Mouse (Mus musculus) liver, adult 2 months (tissue): ENCODE results near the gene Nrcam. TPM values are rescaled to one million over a fixed set of nuclear protein-coding genes. Genes with fewer than 3 reads are reported as not detected.

Source experiments
- DNase-seq: peaks from one replicate; pipeline ENCODE4 v3.0.0-alpha.2; 2011; ENCODE audit warnings: low read depth, low spot score; ENCODE audit errors: extremely low read depth
- H3K27ac ChIP-seq: fragments of 200-500 bp; replicated peaks from 2 replicates; pipeline ENCODE4 v1.5.1; 2012; ENCODE audit warnings: low read depth, mild to moderate bottlenecking, control low read depth, inconsistent platforms, low read length; ENCODE audit not compliant: insufficient read depth
- H3K27me3 ChIP-seq: fragments of 200-500 bp; 2 replicates; pipeline ENCODE4 v1.6.1; 2012; ENCODE audit warnings: mild to moderate bottlenecking, moderate library complexity, low read length, inconsistent platforms; ENCODE audit not compliant: control insufficient read depth, insufficient read depth
- H3K36me3 ChIP-seq: fragments of 200-500 bp; 2 replicates; pipeline ENCODE4 v1.6.1; 2012; ENCODE audit warnings: low read length, inconsistent platforms; ENCODE audit not compliant: control insufficient read depth, insufficient read depth
- H3K4me1 ChIP-seq: fragments of 200-500 bp; 2 replicates; pipeline ENCODE4 v1.6.1; 2011; ENCODE audit warnings: low read length; ENCODE audit not compliant: control insufficient read depth, insufficient read depth
- H3K4me3 ChIP-seq: fragments of 200-500 bp; 2 replicates; pipeline ENCODE4 v1.5.1; 2011; ENCODE audit warnings: low read depth, mild to moderate bottlenecking, control low read depth, low read length, moderate library complexity; ENCODE audit not compliant: insufficient read depth
- H3K79me2 ChIP-seq: fragments of 200-500 bp; 2 replicates; pipeline ENCODE4 v1.6.1; 2012; ENCODE audit warnings: inconsistent platforms, mild to moderate bottlenecking, low read length, moderate library complexity; ENCODE audit not compliant: control insufficient read depth, insufficient read depth
- H3K9ac ChIP-seq: fragments of 200-500 bp; 2 replicates; pipeline ENCODE4 v1.6.1; 2012; ENCODE audit warnings: low read depth, mild to moderate bottlenecking, control low read depth, inconsistent platforms, low read length
- CTCF ChIP-seq: fragments of 200-500 bp; IDR thresholded peaks from 2 replicates; pipeline ENCODE4 v1.5.1; 2011; ENCODE audit warnings: low read depth, low read length, control low read depth
- POLR2A ChIP-seq: fragments of 200-500 bp; IDR thresholded peaks from 2 replicates; pipeline ENCODE4 v1.6.1; 2011; ENCODE audit warnings: low read length, control low read depth; ENCODE audit not compliant: insufficient read depth; ENCODE audit errors: extremely low read depth
- WGBS: fragments of 180-500 bp; shearing (Covaris S2); methylation state at CpG from one replicate; pipeline ENCODE4 v1.1.7; 2018; 5-methylcytosine and 5-hydroxymethylcytosine counted together
- polyA plus RNA-seq: library from polyadenylated mRNA; depleted of rRNA; stranded (reverse); fragments of >200 nt; gene quantifications from 2 replicates; pipeline ENCODE4 v1.2.3, GENCODE M21; 2012
- total RNA-seq: library from RNA; depleted of rRNA; stranded (reverse); fragments of >200 nt; gene quantifications from 2 replicates; pipeline ENCODE4 v1.2.3, GENCODE M21; 2014

The Nrcam gene
- total and polyA plus RNA-seq, 2 experiments = not detected

DNA sequence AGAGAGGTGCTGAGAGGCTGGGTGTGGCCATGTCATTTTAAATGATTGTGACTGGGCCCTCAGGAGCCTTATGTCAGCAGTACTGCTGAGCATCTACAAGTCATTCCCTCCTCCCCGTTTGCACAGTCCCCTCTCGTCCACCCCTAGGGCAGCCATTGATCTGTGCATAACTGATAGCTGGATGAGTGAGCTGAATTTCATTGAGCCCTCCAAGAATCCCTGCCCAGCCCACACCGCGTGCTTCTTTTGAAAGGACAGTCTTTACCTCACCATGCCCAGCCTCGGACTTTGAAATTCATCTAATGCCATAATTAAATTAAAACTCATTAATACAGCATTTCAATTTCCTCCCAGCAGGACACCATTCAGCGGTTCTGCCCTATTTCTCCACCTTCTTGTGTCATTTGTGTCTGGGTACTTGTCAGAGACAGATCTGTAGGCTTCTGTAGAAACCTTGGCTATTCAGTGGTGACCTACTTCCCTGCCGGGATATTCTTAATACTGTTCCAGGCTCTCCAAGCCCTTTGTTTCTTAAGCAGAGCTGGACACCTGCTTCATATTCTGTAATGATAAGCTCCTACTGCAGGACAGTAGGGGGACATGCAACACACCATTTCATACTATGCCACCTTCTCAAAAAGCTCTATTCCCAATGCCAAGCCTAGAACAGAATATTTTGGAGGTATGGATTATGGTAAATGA, 190.9 kb downstream of the Nrcam start:
- no peak for TF ChIP-seq CTCF
- TF ChIP-seq POLR2A = no peak
- no peaks in the 10 kb centered on the region for H3K79me2 ChIP-seq
- 65% methylated on average over 7 of the region's 7 CpGs for WGBS

DNA sequence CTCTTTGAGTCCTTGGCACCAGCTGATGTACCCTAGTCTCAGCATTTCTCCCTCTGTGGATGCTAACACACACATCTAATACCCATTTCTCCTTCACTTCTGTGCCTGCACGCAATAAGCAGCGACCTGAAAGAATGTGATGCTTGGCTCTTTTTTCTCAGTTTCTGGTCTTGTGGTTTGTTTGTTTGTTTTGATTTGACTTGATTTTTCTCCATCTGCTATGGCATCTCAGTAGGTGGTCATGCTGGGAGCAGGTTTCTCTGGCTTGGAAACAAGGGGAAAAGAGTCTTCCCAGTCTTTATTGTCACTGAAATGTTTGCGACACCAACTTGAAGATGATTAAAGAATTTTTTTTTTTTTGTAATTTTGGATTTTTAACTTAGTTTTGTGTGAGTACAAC, 192.8 kb downstream of the Nrcam start:
- H3K4me1 ChIP-seq = no peaks in the 10 kb centered on the region
- no peak overlapping the region for H3K9ac ChIP-seq
- H3K4me3 ChIP-seq = no peak overlapping the region
- no peak overlapping the region for H3K27ac ChIP-seq
- H3K27me3 ChIP-seq = no peaks in the 10 kb centered on the region; the same call in 1 of the 2 replicates
- no peaks in the 10 kb centered on the region for H3K79me2 ChIP-seq
- WGBS = 85% methylated on average over 3 of the region's 3 CpGs
- TF ChIP-seq CTCF (no peak), POLR2A (no peak)
- no peak for DNase-seq
- no peaks in the 10 kb centered on the region for H3K36me3 ChIP-seq

More for the DNA sequence above, 190.9 kb downstream of the Nrcam start:
- Histone ChIP-seq H3K4me3 (no peak overlapping the region), H3K4me1 (no peaks in the 10 kb centered on the region), H3K27ac (no peak overlapping the region), H3K36me3 (no peaks in the 10 kb centered on the region), H3K9ac (no peak overlapping the region), H3K27me3 (no peaks in the 10 kb centered on the region; the same call in 1 of the 2 replicates)
- no peak for DNase-seq

DNA sequence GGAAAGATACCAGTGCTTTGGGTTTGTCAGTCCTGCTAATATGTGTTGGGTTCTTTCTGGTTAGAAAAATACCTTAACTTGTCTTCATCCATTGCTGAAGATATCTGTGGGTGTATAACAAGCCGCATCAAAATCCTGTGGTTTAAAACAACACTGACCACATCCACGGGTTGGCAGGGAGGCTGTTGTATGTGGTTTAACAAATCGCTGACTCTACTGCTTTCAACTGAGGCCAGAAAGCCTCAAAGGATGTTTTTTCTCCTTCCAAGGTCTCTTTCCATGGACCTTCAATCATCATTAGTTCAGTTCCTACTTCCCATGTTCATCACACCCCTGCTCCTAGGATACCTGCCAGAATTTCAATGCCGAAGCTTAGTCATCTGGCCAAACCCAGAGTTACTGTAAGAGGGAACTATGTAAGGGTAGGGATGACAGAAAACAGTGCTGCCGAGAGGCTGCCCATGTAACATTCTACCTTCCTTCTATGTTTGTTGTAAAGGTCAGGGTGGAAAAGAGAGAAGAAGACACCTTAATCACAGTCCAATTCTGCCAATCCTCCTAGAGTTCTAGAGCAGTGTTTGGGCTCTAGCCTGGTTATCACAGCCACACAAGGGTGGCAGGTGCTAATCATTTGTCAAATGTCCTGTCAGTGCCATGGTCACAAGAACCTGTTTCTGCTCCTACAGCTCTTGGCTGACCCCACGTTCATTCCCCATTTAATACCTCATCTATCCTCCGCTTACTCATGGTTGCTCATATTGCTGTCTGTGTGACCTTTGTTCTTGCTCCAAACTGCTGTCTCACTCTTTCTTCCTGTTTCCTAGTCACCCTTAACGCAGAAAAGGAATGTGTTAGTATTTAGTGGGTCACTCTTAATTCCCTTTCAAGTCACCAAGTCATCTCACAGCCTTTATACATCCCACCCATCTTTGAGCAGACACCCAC, 196.2 kb downstream of the Nrcam start:
- no peak overlapping the region for H3K27ac ChIP-seq
- H3K36me3 ChIP-seq = no peaks in the 10 kb centered on the region
- WGBS = 78% methylated on average over 8 of the region's 8 CpGs
- H3K4me3 ChIP-seq = no peak overlapping the region
- no peaks in the 10 kb centered on the region for H3K79me2 ChIP-seq
- no peaks in the 10 kb centered on the region; the same call in 1 of the 2 replicates for H3K27me3 ChIP-seq
- H3K9ac ChIP-seq = no peak overlapping the region
- no peaks in the 10 kb centered on the region for H3K4me1 ChIP-seq
- no peak for DNase-seq
- TF ChIP-seq POLR2A = no peak
- no peak for TF ChIP-seq CTCF

DNA sequence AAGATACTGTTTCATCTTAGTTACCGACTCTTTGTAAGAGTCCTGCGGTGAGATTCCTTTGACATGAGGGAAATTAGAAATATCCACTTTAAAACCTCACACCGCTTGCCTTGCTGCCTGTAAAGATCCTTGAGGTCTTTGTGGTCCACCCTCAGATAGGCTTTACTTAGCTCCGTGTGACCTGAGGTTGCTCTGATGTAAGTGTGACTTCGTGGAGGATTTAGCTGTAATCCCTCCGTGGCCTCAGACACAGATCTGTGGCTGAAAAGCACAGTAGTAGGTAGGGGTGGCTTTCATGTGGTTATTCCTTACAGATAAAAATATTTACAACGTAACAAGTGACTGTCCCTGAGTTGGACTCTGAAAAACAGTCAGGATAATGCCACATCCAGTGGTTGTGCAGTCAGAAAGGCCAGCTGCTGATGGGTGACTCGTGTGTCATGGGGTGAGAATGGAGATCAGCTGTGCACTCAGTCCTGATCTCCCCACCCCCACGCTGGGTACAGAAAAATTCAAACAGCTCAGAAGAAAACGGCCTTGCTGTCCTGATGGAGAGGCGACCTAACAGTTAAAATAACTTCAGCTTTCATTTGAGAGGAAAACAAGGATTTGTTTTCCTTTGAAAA, 199.8 kb downstream of the Nrcam start:
- no peak for DNase-seq
- no peaks in the 10 kb centered on the region for H3K79me2 ChIP-seq
- H3K27ac ChIP-seq = no peak overlapping the region
- H3K9ac ChIP-seq = no peak overlapping the region
- no peak for TF ChIP-seq POLR2A
- TF ChIP-seq CTCF = no peak
- no peak overlapping the region for H3K4me3 ChIP-seq
- H3K4me1 ChIP-seq = no peaks in the 10 kb centered on the region
- WGBS = 46% methylated on average over 11 of the region's 11 CpGs
- no peaks in the 10 kb centered on the region for H3K36me3 ChIP-seq
- H3K27me3 ChIP-seq = no peaks in the 10 kb centered on the region

DNA sequence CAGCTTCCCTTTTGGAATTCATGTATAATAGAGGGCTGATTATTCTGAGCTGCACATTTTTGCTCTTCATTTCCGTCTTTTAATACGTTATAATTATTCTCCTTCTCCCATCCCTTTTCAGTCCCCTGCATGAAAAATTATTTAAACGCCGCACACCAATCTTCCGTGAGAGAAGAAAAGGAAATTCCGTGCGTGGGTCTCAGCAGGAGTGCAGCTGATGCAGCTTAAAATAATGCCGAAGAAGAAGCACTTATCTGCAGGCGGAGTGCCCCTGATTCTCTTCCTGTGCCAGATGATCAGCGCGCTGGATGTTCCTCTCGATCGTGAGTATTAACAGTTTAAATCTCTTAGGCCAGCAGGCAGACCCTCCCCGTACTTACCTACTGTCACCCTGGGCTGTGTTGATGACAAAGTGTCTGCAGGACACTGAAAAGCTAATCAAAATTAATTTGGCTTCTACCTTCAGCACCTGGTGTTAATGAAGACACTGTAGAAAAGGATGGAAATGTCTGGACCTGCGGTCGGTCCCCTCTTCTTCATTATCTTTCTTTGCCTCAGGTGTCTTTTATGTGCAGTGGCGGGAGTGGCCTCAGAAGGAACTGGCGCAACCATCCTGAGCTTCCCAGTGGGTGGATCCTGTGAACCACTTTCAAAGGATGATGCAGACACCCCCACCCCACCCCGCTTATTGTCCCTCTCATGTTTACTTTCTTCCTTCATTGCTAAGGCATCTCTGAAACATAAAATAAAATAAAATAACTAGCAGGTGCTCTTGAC, 203.8 kb downstream of the Nrcam start:
- Histone ChIP-seq H3K4me3 (no peak overlapping the region), H3K9ac (no peak overlapping the region), H3K27ac (no peak overlapping the region), H3K36me3 (no peaks in the 10 kb centered on the region), H3K79me2 (no peaks in the 10 kb centered on the region), H3K27me3 (no peaks in the 10 kb centered on the region), H3K4me1 (no peaks in the 10 kb centered on the region)
- no peak for TF ChIP-seq CTCF
- no peak for TF ChIP-seq POLR2A
- no peak for DNase-seq
- 79% methylated on average over 19 of the region's 19 CpGs for WGBS
